Mouse (Mus musculus): ENCODE measurements around the gene Loxl4.

Gene Loxl4

DNA sequence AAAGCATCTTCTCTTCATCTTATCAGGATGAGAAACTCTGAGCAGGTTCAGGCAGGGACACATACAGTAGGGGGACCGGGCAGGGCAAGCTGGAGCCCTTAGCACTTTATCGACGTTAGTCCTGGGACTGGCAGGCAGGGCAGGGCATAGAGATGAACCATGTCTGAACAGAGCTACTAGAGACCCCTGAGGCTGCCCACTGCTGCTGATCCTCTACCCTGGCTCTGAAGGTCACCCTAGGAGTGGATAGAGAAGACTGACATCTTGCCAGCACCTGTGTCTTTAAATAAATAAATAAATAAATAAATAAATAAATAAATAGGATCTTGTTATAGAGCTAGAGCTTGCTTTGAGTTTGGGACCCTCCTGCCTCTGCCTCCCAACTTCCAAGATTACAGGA, 2.9 kb downstream of the Loxl4 start:
- DNase-seq (ENCODE audit: low spot score) = no peak

DNA sequence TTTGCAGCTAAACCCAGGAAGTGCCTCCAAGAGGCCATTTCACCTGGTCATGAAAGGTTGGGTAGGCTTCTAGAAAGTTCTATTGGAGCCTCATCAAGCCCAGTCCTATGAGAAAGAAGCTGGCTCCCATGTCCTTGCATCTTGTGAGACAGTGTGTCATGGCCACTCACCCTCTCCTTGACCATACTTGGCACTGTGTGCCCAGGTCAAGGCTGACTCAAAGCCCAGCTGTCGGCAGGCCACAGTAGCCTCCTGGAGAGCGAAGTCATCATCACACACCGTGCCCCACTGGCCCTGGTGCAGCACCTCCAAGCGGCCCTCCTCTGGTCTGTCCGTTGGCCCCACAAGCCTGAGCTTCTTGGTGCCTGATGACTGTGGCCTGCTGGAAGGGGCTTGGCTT, 4.5 kb downstream of the Loxl4 start:
- DNase-seq (ENCODE audit: low spot score) = no peak

DNA sequence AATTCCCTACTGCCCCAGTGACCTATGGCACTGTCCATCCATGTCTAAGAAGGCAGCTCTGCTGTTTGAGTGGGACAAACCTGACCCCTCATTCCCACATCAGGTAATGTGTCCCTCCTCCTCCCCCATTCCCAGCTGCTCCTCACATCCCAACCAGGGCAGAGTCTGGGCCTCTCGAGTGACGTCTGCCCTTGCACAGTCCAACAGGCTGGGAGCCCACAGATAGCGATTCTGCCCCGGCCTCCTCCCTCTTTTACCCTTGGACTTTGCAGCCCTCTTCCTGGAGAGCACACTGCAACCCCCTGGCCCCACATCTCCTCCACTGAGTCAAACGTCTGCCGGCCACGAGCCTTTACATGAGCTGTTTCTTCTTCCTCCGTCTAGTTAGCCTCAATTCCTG, 10.0 kb downstream of the Loxl4 start:
- DNase-seq (ENCODE audit: low spot score) = no peak

DNA sequence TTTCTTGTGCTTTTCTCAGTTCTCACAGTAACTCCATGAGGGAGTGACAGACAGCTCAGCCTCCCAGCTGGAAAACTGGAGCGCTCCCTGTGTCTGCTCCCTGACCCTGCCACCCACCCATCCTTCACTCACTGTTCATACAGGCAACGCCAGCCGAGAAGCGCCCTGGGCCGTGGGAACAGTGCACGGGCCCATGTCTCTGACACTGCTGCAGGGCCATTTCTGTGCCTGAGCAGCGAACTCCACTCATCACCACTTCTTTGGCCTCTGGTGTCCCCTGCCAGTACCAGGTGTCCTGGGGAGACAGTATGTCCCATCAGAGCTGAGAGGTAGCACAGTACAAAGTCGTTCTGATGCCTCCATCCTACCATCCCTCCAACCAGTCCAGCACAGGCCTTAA, 10.6 kb downstream of the Loxl4 start:
- DNase-seq (ENCODE audit: low spot score) = no peak

DNA sequence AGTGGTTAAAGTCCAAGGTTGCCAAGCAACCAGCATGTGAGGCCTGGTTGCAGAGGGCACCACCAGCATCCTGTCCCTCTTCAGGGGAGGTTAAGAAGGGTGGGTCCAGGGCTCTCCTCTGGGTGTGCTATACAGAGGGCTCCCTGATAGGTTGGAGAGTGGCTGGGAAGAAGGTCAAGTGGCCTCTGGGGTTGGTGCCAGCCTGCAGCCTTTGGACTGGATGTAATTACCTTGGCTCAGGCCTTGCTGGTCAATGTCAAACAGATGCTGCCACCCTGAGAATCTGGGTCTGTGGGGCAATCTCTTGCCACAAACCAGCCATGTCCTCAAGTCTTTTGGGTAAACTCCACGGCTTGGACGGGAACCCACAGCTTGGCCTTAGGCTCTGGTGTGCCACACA, 11.2 kb downstream of the Loxl4 start:
- DNase-seq (ENCODE audit: low spot score) = no peak

DNA sequence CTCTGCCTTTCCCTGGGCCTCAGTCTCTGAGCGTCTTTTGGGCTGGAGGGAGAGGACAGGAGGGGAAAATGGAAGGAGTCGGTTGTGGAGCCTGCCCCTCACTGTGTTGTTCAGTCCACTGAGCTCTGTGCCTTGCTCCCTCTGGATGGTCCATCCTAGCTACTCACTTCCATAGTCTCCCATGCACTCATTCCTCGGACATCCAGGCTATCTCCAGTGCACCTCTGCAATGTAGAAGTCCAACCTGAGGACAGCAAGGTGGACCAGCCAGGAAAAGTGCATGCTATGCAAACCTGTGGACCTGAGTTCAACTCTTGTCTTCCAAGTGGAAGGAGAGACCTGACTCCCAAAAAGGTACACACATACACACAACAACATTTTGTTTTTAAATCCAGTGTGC, 12.0 kb downstream of the Loxl4 start:
- DNase-seq (ENCODE audit: low spot score) = no peak

DNA sequence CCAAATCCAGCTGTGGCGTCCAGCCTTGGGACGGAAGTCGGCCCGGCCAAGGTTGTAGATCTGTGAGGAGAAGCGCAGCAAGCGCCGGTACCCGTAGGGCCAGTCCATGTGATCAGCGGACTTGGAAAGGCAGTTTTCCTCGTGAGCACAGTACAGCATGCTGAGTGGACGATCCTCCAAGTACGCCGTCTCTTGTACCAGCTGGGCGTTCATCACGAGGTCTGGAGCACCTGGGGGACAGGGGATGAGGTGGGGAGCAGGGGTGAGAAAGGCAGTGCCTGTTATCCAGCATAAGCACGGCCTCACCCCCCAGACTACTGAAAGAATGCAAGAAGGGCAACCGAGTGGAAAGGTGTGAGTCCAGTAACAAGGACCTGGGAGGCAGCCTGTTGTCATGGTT, 12.7 kb downstream of the Loxl4 start:
- no peak for DNase-seq (ENCODE audit: low spot score)

DNA sequence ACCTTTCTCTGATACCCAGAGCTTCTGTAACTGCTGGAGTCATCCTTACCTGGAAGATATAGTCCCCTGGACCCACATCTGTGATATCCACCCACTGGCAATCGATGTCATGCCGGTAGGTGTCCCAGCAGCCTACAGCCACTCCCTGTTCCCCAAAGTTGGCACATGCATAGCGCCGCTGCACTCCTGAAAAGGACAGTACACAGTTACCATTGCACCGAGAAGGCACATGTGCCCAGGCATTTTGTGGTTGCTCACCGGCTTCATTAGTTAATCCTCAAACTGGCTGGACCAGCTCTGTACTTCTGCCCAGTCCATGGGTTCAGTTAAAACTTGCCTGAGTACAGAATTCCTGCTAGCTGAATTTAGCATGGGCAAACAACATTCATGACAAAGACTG, 14.7 kb downstream of the Loxl4 start:
- no peak for DNase-seq (ENCODE audit: low spot score)

DNA sequence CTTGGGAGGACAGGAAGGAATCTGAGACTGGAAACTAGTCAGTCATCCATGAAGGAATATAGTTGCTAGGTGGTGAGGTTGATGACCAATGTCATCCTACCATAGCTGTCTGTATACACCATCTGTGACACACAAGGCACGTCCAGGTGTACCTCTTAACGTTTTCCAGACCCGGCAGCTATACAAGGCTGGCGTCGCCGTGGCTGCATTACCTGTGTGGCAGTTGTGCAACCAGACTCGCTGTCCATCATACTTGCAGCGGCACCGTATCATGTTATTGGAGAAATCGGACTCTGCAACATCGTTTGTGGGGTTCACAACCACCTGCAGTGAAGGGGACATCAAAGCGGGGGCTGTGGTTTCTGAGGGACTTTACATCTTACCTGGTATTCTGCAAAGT, 15.3 kb downstream of the Loxl4 start:
- DNase-seq (ENCODE audit: low spot score) = no peak

DNA sequence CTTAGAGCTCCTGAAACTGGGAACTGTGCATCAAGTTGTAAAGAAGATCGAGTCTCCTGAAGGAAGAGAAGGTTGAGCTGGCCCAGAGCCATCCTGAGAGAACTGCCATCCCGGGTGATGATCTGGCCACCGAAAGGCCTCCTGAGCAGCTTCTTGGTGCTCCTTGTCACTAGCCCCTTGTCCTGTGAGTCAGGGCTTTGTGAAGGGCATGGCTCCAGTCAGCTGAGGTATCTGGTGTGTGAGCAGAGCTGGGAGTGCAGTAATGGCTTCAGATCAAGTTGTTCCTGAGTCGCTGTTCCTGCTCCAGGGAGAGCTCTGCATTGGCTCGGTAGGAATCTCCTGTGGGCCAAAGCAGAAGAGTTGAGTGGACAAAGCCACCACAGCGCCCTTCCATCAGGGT, 17.5 kb downstream of the Loxl4 start:
- no peak for DNase-seq (ENCODE audit: low spot score)

DNA sequence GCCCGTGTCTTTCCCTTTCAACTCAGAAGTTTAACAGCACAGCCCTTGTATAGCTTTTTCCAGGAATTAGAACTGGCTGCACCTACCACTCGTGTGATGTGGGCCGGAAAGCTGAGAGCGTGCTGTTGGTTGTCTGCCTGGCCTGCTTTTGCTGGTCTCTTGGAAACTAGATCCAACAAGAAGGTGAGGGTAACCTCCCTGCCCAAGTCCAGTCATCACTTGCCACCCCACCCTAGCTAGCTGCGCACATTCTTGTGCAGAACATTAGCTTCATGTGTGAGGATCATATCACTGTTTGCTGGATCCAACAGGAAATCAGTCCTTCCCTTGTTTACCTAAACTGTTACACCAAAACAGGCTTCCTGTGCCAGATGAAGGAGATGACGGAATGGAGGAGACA, 19.2 kb downstream of the Loxl4 start:
- no peak for DNase-seq (ENCODE audit: low spot score)

DNA sequence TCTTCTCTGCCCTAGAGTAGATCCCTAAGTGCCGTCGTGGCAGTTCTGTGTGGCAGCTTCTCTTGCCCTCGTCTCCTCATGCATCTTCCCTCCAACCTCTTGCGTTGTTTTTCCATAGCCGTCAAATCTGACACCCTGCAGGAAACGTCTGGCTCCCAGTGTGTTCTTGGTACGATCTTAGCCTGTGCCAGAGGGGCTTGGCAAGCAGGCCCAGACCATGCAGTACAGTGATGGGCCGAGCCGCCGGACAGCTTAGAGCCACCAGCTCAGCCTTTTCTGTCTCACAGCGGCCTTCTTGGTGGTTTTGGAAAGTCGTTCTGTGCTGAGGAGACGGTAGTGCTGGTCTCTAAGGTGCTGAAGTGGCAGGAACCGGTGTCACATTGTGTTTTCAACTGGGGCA, 21.1 kb downstream of the Loxl4 start:
- DNase-seq (ENCODE audit: low spot score) = no peak

DNA sequence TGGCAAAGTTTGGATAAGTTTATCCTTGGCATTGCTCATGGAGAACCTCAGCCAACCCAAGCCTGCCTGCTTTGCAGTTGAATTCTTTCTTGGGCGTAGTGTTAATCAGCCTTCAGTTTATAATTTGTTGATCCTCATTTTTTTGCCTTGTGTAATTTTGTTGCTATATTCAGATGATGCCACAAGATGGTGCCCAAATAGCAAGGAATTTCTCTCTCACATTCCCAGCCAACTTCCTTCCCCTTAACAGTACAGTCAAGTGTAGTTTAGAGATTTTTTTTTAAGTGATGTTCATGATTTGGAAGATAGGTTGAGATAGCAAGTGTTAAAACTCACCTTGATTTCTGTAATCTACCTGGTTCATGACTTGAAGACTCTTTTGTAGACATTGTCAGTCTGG, 23.4 kb downstream of the Loxl4 start:
- peak; percentile 17 for DNase-seq (ENCODE audit: low spot score)

DNA sequence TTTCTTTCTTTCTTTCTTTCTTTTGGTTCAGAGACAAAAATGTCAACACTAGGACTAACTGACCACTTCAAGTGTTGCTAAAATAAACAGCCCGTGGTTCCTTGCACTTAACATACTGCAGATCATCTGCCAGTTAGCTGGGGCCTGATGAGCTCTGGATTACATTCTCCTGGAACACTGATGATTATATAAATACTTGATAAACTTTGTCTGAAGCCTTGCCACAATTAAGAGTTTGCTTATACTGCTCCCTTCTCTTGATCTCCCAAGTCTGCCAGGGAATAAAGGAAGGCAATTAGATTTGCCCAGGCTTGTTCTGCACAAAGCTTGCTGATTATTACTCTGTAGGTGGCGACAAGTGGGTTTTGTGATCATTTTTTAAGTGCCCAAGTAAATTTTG, 24.9 kb downstream of the Loxl4 start:
- DNase-seq (ENCODE audit: low spot score) = no peak

DNA sequence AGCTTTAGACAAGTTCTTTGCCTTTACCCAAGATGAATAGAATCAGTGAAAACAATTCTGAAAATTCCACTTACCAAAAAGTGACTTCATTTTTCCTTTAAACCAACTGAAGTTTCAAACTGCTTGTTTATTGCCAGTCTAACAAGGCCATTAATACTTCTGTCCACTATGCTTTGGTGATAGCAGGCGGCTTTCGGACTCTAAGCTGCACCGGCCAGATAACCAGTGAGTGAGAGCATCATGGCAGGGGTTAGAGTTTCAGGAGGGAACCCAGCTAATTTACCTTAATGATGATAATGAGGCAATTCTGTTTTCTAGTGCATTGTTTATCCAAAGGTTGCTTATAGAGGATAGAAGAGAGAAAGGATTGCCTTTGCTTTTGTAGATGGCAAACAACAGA, 28.4 kb downstream of the Loxl4 start:
- no peak for DNase-seq (ENCODE audit: low spot score)

DNA sequence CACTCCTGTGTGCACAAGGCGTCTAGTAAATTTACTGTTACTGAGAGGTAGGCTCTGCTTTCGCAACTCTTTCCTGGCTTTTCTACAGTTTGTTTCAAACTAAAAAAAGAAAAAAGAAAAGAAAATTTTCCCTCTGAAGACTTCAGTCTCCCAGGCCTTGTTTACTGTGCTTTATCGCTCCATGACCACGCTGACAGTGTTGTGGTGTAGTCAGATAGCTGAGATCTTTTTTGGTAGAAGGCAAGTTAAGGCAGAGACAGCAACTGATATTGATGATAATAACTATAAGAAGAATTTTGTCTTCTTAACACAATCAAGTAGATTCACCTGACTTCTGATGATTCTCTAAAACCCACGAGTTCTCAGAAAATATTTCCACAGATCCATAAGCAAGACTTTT, 28.9 kb downstream of the Loxl4 start:
- no peak for DNase-seq (ENCODE audit: low spot score)

DNA sequence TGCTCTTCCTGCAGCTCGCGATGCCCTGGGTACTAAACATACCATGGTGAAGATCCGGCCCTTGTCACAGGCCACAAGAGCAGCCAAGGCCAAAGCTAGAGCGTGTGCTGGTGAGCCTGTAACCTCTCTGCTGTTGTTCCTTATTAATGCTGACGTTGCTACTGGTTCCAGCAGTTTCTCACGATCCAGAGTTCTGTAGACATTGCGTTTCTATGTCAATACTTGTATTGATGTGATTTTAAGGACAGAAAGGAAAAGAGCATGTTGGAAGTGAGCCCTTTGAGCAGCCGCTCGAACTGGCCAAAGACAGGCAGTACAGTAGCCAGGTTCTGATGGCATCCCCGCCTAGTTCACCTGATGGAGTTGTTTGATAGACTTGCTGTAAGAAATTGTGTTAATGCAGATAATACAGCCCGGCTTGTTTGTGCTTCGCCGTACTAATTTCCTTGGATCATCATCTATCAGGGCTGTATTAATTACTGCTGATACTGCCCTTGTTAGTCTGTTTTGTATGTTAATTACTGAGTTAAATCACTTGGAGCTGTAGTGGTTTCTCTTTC, 29.7 kb downstream of the Loxl4 start:
- no peak for DNase-seq (ENCODE audit: low spot score)

DNA sequence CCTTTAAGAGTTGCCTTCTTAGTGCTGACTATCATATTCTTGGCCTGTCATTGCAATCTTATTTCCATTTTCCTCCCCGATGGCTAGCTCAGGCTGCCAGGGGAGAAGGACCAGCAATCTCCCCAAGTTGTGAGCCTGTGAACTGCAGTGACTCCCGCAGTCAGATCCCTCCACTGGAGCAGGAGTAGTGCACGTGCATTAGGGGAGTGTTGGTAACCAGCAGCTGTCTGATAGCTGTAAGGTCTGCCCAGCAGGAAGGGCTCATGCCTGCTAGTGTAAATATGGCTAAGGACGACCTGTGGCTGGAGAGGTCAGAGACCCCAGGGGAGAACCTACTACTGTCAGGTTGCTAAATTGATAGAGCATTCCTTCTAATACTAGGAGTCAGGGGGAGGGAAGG, 31.9 kb downstream of the Loxl4 start:
- no peak for DNase-seq (ENCODE audit: low spot score)

DNA sequence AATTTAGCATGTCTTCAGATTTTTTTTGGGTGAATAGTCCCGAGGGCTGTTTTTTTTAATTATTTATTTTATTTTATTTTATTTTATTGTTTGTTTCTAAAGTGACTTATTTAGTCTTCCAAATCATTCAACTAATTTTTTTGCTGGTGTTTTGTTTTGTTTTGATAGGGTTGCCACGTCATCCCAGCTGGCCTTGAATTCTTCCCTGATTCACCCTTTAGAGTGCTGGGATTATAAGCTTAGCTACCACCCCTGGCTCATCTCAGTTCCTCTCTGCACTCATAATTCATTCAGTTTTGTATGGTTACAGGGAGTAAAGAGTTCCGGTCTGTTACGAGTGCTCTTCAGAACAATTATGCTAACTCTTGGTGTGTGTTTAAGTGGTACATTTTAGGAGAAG, 34.0 kb downstream of the Loxl4 start:
- DNase-seq (ENCODE audit: low spot score) = no peak

DNA sequence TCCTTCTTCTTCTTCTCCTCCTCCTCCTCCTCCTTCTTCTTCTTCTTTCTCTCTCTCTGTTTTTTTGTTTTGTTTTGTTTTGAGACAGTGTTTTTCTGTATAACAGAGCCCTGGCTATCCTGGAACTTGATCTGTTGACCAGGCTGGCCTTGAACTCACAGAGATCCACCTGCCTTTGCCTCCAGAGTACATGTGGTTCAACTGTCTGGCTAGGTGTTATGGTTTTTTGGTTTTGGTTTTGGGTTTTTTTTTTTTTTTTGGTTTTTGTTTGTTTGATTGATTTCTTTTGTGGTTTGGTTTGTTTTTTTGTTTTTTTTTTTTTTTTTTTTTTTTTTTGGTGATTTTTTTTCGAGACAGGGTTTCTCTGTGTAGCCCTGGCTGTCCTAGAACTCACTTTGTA, 35.8 kb downstream of the Loxl4 start:
- DNase-seq (ENCODE audit: low spot score) = no peak

DNA sequence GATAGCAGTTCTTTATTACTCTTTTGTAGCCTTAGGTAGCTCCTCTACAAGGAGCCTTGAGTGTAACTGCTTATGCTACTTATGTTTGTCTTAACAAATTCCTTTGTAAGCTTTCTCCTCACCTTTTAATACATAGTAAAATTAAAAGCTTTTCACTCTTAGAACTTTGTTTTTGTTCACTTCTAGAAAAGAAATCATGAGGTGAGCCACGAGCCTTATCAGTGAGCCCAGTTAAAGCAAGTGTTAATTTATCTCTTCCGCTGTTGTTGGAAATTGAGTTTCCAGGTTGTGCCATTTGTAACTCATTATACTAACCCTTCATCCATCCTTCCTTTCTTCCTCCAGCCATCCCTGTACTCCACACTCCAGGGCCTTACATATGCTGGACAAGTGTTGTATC, 37.3 kb downstream of the Loxl4 start:
- DNase-seq (ENCODE audit: low spot score) = no peak

DNA sequence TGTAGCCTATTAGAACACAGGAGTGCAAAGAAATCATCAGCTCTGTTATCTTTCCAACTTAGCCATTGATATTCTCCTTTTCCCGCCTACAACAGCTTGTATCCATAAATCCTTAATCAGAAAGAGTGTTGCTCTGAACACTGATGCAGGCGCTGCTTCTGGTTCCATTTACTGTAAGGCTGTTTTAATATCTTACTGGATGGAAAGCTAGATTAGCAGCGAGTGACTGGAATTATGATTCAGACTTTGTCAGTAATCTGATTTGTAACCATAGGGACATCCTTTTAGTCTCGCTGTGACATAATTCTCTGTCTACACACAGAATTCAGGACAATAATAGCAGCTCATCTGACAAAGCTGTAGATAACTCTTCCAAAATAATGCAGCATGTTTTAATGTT, 41.3 kb downstream of the Loxl4 start:
- no peak for DNase-seq (ENCODE audit: low spot score)

DNA sequence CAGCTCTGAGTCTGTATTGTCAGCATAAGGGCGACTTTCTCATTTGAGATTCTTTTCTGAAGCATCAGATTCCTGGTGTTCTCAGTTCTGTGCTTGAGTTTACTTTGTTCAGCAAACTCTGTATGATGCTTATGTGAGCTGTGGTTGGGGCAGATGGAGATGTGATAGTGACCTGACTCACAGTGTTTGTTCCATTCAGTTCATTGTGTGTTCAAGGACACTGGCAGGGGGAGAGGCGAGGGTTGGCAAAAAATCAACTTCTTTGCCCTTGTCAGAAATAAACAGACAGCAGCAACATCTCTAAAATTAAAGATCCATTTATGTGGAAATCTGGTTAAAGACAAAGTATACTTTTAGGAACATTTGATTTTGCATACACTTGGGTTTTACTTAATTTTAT, 43.5 kb downstream of the Loxl4 start:
- no peak for DNase-seq (ENCODE audit: low spot score)

DNA sequence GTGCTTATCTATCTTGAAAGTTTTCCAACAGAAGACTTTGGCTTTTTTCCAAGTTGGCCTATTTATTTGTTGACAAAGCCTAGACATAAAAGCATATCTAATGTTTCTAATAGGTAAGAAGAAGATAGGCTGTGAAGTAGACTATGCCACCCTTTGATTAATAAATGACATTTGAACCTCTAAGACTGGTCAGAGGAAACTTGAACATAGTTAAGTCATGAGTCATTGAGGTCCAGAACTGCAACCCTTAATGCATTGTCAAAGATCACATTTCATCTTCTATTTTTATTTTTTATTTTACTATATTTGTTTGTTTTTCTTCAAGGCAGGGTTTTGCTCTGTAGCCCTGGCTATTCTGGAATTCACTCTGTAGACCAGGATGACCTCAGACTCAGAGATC, 45.6 kb downstream of the Loxl4 start:
- no peak for DNase-seq (ENCODE audit: low spot score)

All from lung, postnatal 25 days (tissue).